Mouse (Mus musculus) small intestine, adult 2 months (tissue): ENCODE measurements at regions not wholly inside any gene's neighbourhood (a gene's known extent, or its start where the extent isn't known, plus 50 kb on each side); places are given as distances from the start of the nearest gene placed in this dataset.

ENCODE experiments used
- H3K27ac ChIP-seq: fragments of 200-500 bp; 2 replicates; pipeline ENCODE4 v1.5.1; 2012; ENCODE audit warnings: low read depth, low read length, control low read depth, inconsistent platforms; ENCODE audit not compliant: insufficient read depth
- H3K27me3 ChIP-seq: fragments of 200-500 bp; 2 replicates; pipeline ENCODE4 v1.6.1; 2012; ENCODE audit warnings: mild to moderate bottlenecking, moderate library complexity, low read length, inconsistent platforms; ENCODE audit not compliant: control insufficient read depth, insufficient read depth
- H3K36me3 ChIP-seq: fragments of 200-500 bp; 2 replicates; pipeline ENCODE4 v1.6.1; 2012; ENCODE audit warnings: mild to moderate bottlenecking, low read length, control low read depth, inconsistent platforms; ENCODE audit not compliant: control insufficient read depth, insufficient read depth
- H3K4me1 ChIP-seq: fragments of 200-500 bp; 2 replicates; pipeline ENCODE4 v1.6.1; 2012; ENCODE audit warnings: low read length, inconsistent platforms, mixed read lengths; ENCODE audit not compliant: control insufficient read depth, insufficient read depth, insufficient read length
- H3K4me3 ChIP-seq: fragments of 200-500 bp; 2 replicates; pipeline ENCODE4 v1.5.1; 2012; ENCODE audit warnings: low read depth, mild to moderate bottlenecking, control low read depth, inconsistent platforms, low read length, moderate library complexity
- CTCF ChIP-seq: fragments of 200-500 bp; IDR thresholded peaks from 2 replicates; pipeline ENCODE4 v1.5.1; 2012; ENCODE audit warnings: low read depth, mild to moderate bottlenecking, control low read depth, inconsistent platforms, low read length, moderate library complexity, mixed read lengths; ENCODE audit not compliant: insufficient replicate concordance, insufficient read length; ENCODE audit errors: extremely low read depth
- POLR2A ChIP-seq: fragments of 200-500 bp; IDR thresholded peaks from 2 replicates; pipeline ENCODE4 v1.6.1; 2012; ENCODE audit warnings: low read depth, mild to moderate bottlenecking, control low read depth, inconsistent platforms, low read length, moderate library complexity
- WGBS: fragments of 180-500 bp; shearing (Covaris S2); methylation state at CpG from one replicate; pipeline ENCODE4 v1.1.7; 2018; 5-methylcytosine and 5-hydroxymethylcytosine counted together

DNA sequence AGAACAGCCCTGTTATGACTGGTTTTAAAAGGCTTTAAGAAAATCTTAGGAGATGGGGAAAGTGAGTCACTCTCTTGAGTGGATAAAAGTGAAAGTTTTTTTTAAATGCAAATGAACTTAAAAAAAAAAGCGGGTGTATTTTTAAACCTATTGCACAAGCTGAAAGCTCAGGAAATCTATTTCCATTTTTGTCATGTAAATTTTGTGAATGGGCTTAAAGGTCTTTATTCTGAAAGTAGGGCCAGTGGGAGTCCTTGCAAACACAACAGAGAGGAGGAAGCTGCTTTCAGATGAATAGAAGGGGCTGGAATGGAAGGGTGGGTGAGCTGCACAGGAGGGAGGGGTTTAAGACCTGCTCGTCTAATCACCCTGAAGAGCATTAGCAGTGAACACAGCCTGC lies 62.9 kb downstream of the Fam84a start:
- Histone ChIP-seq H3K27me3 (no peaks in the 10 kb centered on the region), H3K4me3 (no peak overlapping the region), H3K36me3 (no peaks in the 10 kb centered on the region), H3K27ac (no peak overlapping the region), H3K4me1 (no peaks in the 10 kb centered on the region)
- 44% methylated on average over 2 of the region's 2 CpGs for WGBS
- no peak for TF ChIP-seq CTCF
- TF ChIP-seq POLR2A = no peak

DNA sequence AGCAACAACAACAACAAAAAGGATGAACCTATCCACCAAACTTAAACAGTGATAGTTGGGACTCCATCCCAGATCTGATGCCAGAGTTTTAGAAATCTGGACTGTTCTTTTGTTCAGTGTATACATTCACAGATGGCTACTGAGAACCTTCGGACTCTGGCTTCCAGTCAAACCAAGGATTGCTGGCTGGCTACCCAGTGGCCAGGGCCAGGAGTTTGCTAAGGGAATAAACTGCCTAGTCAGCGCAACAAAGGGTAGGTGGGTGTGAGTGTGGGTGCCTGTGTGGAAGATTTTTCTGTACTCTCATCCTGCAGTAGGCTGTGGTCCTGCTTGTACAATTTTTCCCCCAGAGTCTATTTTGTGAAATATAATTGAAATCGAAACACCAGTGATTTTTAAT lies 69.1 kb downstream of the Fam84a start:
- TF ChIP-seq CTCF = no peak
- TF ChIP-seq POLR2A = no peak
- 72% methylated on average over 3 of the region's 3 CpGs for WGBS
- H3K4me1 ChIP-seq = no peaks in the 10 kb centered on the region
- no peak overlapping the region for H3K27ac ChIP-seq
- H3K36me3 ChIP-seq = no peaks in the 10 kb centered on the region
- no peaks in the 10 kb centered on the region for H3K27me3 ChIP-seq
- no peak overlapping the region for H3K4me3 ChIP-seq

DNA sequence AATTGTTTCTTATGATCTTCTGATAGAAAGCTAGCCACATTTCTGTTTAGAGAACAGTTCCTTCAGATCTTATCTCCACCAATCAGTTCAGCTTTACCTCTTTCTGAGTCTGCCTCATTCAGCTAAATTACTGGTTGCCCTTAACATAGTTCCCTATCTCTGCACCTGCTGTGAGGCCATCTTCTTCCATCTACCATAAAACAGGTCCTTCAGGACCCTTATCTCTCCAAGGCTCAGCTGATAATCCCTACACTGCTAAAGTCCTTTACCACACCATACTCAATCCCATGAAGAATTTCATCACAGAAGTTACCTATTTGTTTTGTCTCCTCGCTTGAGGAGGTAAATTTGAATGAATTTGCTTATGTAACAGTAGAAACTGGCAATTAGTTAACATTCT lies 72.0 kb downstream of the Fam84a start:
- no peaks in the 10 kb centered on the region for H3K36me3 ChIP-seq
- no peak for TF ChIP-seq CTCF

DNA sequence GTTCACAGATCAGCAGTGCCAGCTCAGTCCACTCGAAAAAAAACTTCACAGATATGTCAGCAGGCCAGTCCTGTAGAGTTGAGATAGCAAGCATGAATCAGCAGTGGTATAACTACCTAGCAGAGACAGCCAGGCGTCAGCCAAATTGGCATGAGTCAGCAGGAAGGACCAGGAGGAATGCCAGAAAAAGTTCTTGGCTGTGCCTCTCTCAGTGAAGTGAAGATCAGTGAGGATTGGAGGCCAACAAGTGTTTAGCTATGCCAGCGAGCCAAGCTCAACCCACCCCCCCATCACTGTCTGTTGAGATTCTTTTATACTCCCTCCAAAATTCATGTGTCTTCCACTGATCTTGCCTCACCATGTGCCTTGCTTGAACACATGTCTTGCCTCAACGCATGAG lies 82.8 kb downstream of the Fam84a start:
- Histone ChIP-seq H3K36me3 (no peaks in the 10 kb centered on the region), H3K27me3 (no peaks in the 10 kb centered on the region), H3K4me1 (no peaks in the 10 kb centered on the region), H3K27ac (no peak overlapping the region), H3K4me3 (no peak overlapping the region)
- 54% methylated on average over 4 of the region's 4 CpGs for WGBS
- TF ChIP-seq CTCF = no peak
- no peak for TF ChIP-seq POLR2A

More for the DNA sequence above, 72.0 kb downstream of the Fam84a start:
- H3K4me3 ChIP-seq = no peak overlapping the region
- no peaks in the 10 kb centered on the region for H3K4me1 ChIP-seq
- WGBS = 53% methylated on average over 1 of the region's 1 CpGs
- no peaks in the 10 kb centered on the region for H3K27me3 ChIP-seq
- H3K27ac ChIP-seq = no peak overlapping the region

DNA sequence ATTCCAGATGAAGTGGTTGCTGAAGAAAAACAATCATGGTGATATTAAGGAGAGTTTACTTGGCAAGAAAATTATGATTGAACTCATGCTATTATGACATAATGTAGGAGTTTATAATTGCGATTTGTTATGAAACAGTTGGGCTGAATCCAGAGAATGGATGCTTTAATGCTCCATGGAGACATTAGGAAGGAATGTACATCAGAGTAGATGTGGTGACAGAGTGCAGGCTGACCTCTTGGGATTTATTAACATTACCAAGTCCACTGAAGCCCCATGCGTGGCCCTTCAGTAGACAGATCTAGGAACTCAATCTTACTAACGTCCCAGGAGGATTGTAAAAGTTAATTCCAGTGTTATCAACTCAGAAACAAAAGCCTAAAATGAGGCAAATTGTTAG lies 86.5 kb downstream of the Fam84a start:
- Histone ChIP-seq H3K4me3 (no peak overlapping the region), H3K36me3 (no peaks in the 10 kb centered on the region), H3K27ac (no peak overlapping the region), H3K27me3 (no peaks in the 10 kb centered on the region), H3K4me1 (no peaks in the 10 kb centered on the region)
- no peak for TF ChIP-seq POLR2A
- TF ChIP-seq CTCF = no peak
- 56% methylated on average over 3 of the region's 3 CpGs for WGBS

DNA sequence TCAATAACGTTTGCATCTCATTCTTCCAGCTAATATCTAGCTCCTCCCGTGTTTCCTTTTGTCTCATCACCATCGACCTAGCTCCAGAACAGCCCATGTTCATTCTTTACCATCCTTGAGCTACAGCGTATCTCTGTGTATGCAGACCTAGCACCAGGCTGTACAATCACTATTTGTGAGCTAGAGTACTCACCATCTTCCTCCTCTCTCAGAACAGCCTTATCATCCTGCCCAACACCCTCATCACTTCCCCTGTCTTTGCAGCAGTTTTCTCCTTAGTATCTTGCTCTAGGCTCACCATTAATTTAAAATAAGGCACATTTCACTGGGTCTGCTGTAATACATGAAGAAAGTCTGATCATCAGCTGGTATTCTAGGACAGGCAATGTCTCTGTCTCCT lies 88.6 kb downstream of the Fam84a start:
- Histone ChIP-seq H3K27me3 (no peaks in the 10 kb centered on the region), H3K4me3 (no peak overlapping the region), H3K27ac (no peak overlapping the region), H3K36me3 (no peaks in the 10 kb centered on the region), H3K4me1 (no peaks in the 10 kb centered on the region)
- TF ChIP-seq CTCF = no peak
- TF ChIP-seq POLR2A = no peak
- 69% methylated on average over 4 of the region's 4 CpGs for WGBS

DNA sequence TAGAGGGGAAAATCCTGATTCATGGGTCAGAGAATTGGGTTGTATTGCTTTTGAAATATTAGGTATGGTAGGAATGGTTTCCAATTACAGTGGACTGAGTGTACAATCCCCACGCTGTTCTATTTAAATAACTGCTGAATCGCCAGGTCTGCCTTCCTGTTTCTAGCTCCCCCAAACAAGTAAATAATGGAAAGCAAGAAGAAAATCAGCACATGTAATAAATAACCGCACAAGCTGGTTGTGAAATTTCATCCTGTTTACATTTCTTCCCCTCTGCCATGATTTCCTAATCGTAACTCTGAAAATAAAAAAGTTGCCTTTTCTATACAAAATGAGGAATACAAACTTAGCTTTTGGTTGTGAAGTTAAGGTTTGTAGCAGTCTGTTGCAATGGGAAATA lies 95.7 kb downstream of the Fam84a start:
- whole genome bisulfite sequencing = 64% methylated on average over 4 of the region's 4 CpGs
- no peak overlapping the region for H3K4me3 ChIP-seq
- no peaks in the 10 kb centered on the region for H3K27me3 ChIP-seq
- TF ChIP-seq POLR2A = no peak
- H3K36me3 ChIP-seq = no peaks in the 10 kb centered on the region
- H3K27ac ChIP-seq = no peak overlapping the region
- H3K4me1 ChIP-seq = no peaks in the 10 kb centered on the region

DNA sequence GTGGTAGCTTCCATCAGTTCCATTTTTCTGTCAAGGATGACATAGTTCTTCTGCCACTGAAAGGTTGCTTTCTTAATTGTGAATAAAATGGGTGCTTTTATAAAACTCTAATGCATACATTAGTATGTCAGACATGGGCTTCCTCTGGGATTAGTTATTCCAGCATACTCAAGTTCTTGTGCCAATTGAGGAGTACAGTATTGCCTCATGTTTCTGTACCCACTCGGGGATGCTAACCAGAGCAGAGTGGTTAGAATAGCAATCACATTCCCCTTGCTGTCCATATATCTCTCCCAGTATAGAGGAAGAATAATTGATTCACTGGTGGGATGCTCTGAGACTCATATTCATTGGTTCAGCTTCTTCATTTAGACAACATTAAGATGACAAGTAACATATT lies 119.5 kb downstream of the Fam84a start:
- 77% methylated on average over 1 of the region's 1 CpGs for WGBS

More for the DNA sequence above, 119.5 kb downstream of the Fam84a start:
- H3K27ac ChIP-seq = no peak overlapping the region
- TF ChIP-seq POLR2A = no peak
- no peak for TF ChIP-seq CTCF
- H3K27me3 ChIP-seq = no peaks in the 10 kb centered on the region
- no peaks in the 10 kb centered on the region for H3K36me3 ChIP-seq
- no peaks in the 10 kb centered on the region for H3K4me1 ChIP-seq
- no peak overlapping the region for H3K4me3 ChIP-seq
